Mouse (Mus musculus) hindbrain, postnatal 0 days (tissue): ENCODE measurements at regions not wholly inside any gene's neighbourhood (a gene's known extent, or its start where the extent isn't known, plus 50 kb on each side); places are given as distances from the start of the nearest gene placed in this dataset.

ENCODE experiments used
- ATAC-seq: fragments of 200-750 bp; cut with Nextera tagmentation; 2 replicates; pipeline ENCODE4 v1.8.0; 2017; ENCODE audit warnings: mild to moderate bottlenecking, moderate TSS enrichment, moderate library complexity
- DNase-seq: peaks from one replicate; pipeline ENCODE4 v3.0.0-alpha.2; 2015; ENCODE audit warnings: low spot score
- H3K27ac ChIP-seq: fragments of 300-500 bp; sonication (generic); 2 replicates; pipeline ENCODE4 v1.5.1; 2014; ENCODE audit warnings: mild to moderate bottlenecking
- H3K27me3 ChIP-seq: fragments of 300-500 bp; sonication (generic); 2 replicates; pipeline ENCODE4 v1.6.1; 2014; ENCODE audit warnings: low read length, mixed read lengths; ENCODE audit not compliant: insufficient read depth
- H3K36me3 ChIP-seq: fragments of 300-500 bp; sonication (generic); 2 replicates; pipeline ENCODE4 v1.6.1; 2014; ENCODE audit warnings: low read length, mixed read lengths; ENCODE audit not compliant: insufficient read depth
- H3K4me1 ChIP-seq: fragments of 300-500 bp; sonication (generic); 2 replicates; pipeline ENCODE4 v1.6.1; 2014; ENCODE audit warnings: antibody characterized with exemption, low read length, mixed read lengths; ENCODE audit not compliant: insufficient read depth
- H3K4me2 ChIP-seq: fragments of 300-500 bp; sonication (generic); 2 replicates; pipeline ENCODE4 v1.6.1; 2014; ENCODE audit warnings: low read depth, mild to moderate bottlenecking, low read length, moderate library complexity, mixed read lengths
- H3K4me3 ChIP-seq: fragments of 300-500 bp; sonication (generic); 2 replicates; pipeline ENCODE4 v1.5.1; 2014; ENCODE audit warnings: low read length
- H3K9ac ChIP-seq: fragments of 300-500 bp; sonication (generic); replicated peaks from 2 replicates; pipeline ENCODE4 v1.6.1; 2014; ENCODE audit warnings: mild to moderate bottlenecking, low read length, moderate library complexity, mixed read lengths
- H3K9me3 ChIP-seq: fragments of 300-500 bp; sonication (generic); 2 replicates; pipeline ENCODE4 v1.6.1; 2016; ENCODE audit warnings: low read length, mixed read lengths
- CTCF ChIP-seq: IDR thresholded peaks from 2 replicates; pipeline ENCODE4 v1.5.1; 2016; ENCODE audit warnings: antibody characterized with exemption, control low read depth, low read depth
- WGBS: fragments of 180-500 bp; shearing (Covaris S2); extraction: QIAGEN DNeasy Blood & Tissue Kit; methylation state at CpG from one replicate; pipeline ENCODE4 v1.1.7; 2014; 5-methylcytosine and 5-hydroxymethylcytosine counted together

GRCm38 (mm10) chr12:57809961-57810360, 246.0 kb downstream of the Ttc6 start:
- H3K9me3 ChIP-seq: no peaks in the 10 kb centered on the region
- H3K27me3 ChIP-seq: no peaks in the 10 kb centered on the region
- no peak overlapping the region for H3K4me2 ChIP-seq
- no peaks in the 10 kb centered on the region for H3K36me3 ChIP-seq
- no peak overlapping the region for H3K4me3 ChIP-seq
- no peak for DNase-seq
- H3K4me1 ChIP-seq: no peaks in the 10 kb centered on the region
- no peak overlapping the region for H3K27ac ChIP-seq
- TF ChIP-seq CTCF: no peak
- no peak overlapping the region for H3K9ac ChIP-seq
- ATAC-seq: no peak
- WGBS: 80% methylated on average over 2 of the region's 2 CpGs

GRCm38 (mm10) chr12:57823809-57824208, 259.9 kb downstream of the Ttc6 start:
- 49% methylated on average over 6 of the region's 6 CpGs for WGBS
- no peak for ATAC-seq
- Histone ChIP-seq H3K4me3 (no peak overlapping the region), H3K4me1 (no peaks in the 10 kb centered on the region), H3K27ac (no peak overlapping the region), H3K4me2 (no peak overlapping the region), H3K9me3 (no peaks in the 10 kb centered on the region), H3K36me3 (no peaks in the 10 kb centered on the region), H3K9ac (no peak overlapping the region), H3K27me3 (no peaks in the 10 kb centered on the region)
- peak; percentile 31 for TF ChIP-seq CTCF
- DNase-seq: peak; percentile 32

GRCm38 (mm10) chr12:57825754-57826153, 261.8 kb downstream of the Ttc6 start:
- H3K4me2 ChIP-seq: no peak overlapping the region
- H3K9ac ChIP-seq: no peak overlapping the region
- no peaks in the 10 kb centered on the region for H3K9me3 ChIP-seq
- H3K36me3 ChIP-seq: no peaks in the 10 kb centered on the region
- H3K27ac ChIP-seq: no peak overlapping the region
- DNase-seq: peak; percentile 91
- H3K4me3 ChIP-seq: no peak overlapping the region
- no peaks in the 10 kb centered on the region for H3K4me1 ChIP-seq
- no peaks in the 10 kb centered on the region for H3K27me3 ChIP-seq
- ATAC-seq: 0 out of 2 replicates have a peak, but pooled peaks have one; percentile 18
- peak; percentile 85 for TF ChIP-seq CTCF
- WGBS: 11% methylated on average over 3 of the region's 3 CpGs

- Histone ChIP-seq H3K4me3 (no peak overlapping the region), H3K27ac (no peak overlapping the region), H3K4me1 (no peaks in the 10 kb centered on the region), H3K9me3 (no peaks in the 10 kb centered on the region), H3K4me2 (no peak overlapping the region), H3K9ac (no peak overlapping the region), H3K27me3 (no peaks in the 10 kb centered on the region), H3K36me3 (no peaks in the 10 kb centered on the region)
- TF ChIP-seq CTCF: no peak
- WGBS: 55% methylated on average over 4 of the region's 4 CpGs
- DNase-seq (no peak), ATAC-seq (no peak)
Observed at GRCm38 (mm10) chr12:57842813-57843212, 278.9 kb downstream of the Ttc6 start.

GRCm38 (mm10) chr12:57871028-57871427, 307.1 kb downstream of the Ttc6 start:
- no peaks in the 10 kb centered on the region for H3K27me3 ChIP-seq
- H3K36me3 ChIP-seq: no peaks in the 10 kb centered on the region
- H3K4me2 ChIP-seq: no peak overlapping the region
- no peak overlapping the region for H3K4me3 ChIP-seq
- DNase-seq (no peak), ATAC-seq (no peak)
- H3K27ac ChIP-seq: no peak overlapping the region
- no peaks in the 10 kb centered on the region for H3K9me3 ChIP-seq
- no peaks in the 10 kb centered on the region for H3K4me1 ChIP-seq
- no peak overlapping the region for H3K9ac ChIP-seq
- no peak for TF ChIP-seq CTCF
- WGBS: 87% methylated on average over 2 of the region's 2 CpGs

- no peaks in the 10 kb centered on the region for H3K4me1 ChIP-seq
- TF ChIP-seq CTCF: no peak
- ATAC-seq: no peak
- H3K4me3 ChIP-seq: no peak overlapping the region
- DNase-seq: no peak
- 87% methylated on average over 4 of the region's 4 CpGs for WGBS
- no peaks in the 10 kb centered on the region for H3K36me3 ChIP-seq
- no peaks in the 10 kb centered on the region for H3K27me3 ChIP-seq
- H3K27ac ChIP-seq: no peak overlapping the region
- H3K4me2 ChIP-seq: no peak overlapping the region
- no peaks in the 10 kb centered on the region for H3K9me3 ChIP-seq
- H3K9ac ChIP-seq: no peak overlapping the region
Observed at GRCm38 (mm10) chr12:57890783-57891478, 320.6 kb upstream of the Sstr1 start.

GRCm38 (mm10) chr12:57891556-57891955, 320.0 kb upstream of the Sstr1 start:
- H3K4me3 ChIP-seq: no peak overlapping the region
- H3K4me2 ChIP-seq: no peak overlapping the region
- H3K9ac ChIP-seq: no peak overlapping the region
- no peaks in the 10 kb centered on the region for H3K9me3 ChIP-seq
- no peak overlapping the region for H3K27ac ChIP-seq
- H3K27me3 ChIP-seq: no peaks in the 10 kb centered on the region
- no peaks in the 10 kb centered on the region for H3K4me1 ChIP-seq
- no peaks in the 10 kb centered on the region for H3K36me3 ChIP-seq
- DNase-seq (no peak), ATAC-seq (no peak)
- 86% methylated on average over 1 of the region's 1 CpGs for WGBS
- TF ChIP-seq CTCF: no peak
